Mouse (Mus musculus) thymus, adult 2 months (tissue): ENCODE results near the gene Ppp4r3a. TPM values are rescaled to one million over a fixed set of nuclear protein-coding genes. Genes with fewer than 3 reads are reported as not detected.
A peak's percentile ranks its signal among the peaks of the same experiment; 100 is the strongest.

ENCODE experiments used
- DNase-seq: peaks from one replicate; pipeline ENCODE4 v3.0.0; 2021
- H3K27ac ChIP-seq: fragments of 200-500 bp; 2 replicates; pipeline ENCODE4 v1.5.1; 2012; ENCODE audit warnings: low read length, control low read depth; ENCODE audit not compliant: control insufficient read depth, insufficient read depth
- H3K27me3 ChIP-seq: fragments of 200-500 bp; 2 replicates; pipeline ENCODE4 v1.6.1; 2012; ENCODE audit warnings: mild to moderate bottlenecking, low read length, moderate library complexity, mixed read lengths; ENCODE audit not compliant: control insufficient read depth, insufficient read depth
- H3K36me3 ChIP-seq: fragments of 200-500 bp; 2 replicates; pipeline ENCODE4 v1.6.1; 2012; ENCODE audit warnings: mild to moderate bottlenecking, low read length, moderate library complexity; ENCODE audit not compliant: control insufficient read depth, insufficient read depth
- H3K4me1 ChIP-seq: fragments of 200-500 bp; replicated peaks from 2 replicates; pipeline ENCODE4 v1.6.1; 2012; ENCODE audit warnings: low read length; ENCODE audit not compliant: control insufficient read depth, insufficient read depth
- H3K4me3 ChIP-seq: fragments of 200-500 bp; 2 replicates; pipeline ENCODE4 v1.5.1; 2012; ENCODE audit warnings: mild to moderate bottlenecking, low read length, control low read depth, moderate library complexity; ENCODE audit not compliant: control insufficient read depth, insufficient read depth
- CTCF ChIP-seq: fragments of 200-500 bp; IDR thresholded peaks from 2 replicates; pipeline ENCODE4 v1.5.1; 2012; ENCODE audit warnings: mild to moderate bottlenecking, control low read depth, low read length, moderate library complexity, borderline replicate concordance; ENCODE audit not compliant: control insufficient read depth, poor library complexity, insufficient read depth; ENCODE audit errors: extremely low read depth
- POLR2A ChIP-seq: fragments of 200-500 bp; IDR thresholded peaks from 2 replicates; pipeline ENCODE4 v1.6.1; 2012; ENCODE audit warnings: mild to moderate bottlenecking, low read length, control low read depth, moderate library complexity; ENCODE audit not compliant: control insufficient read depth, poor library complexity, insufficient read depth; ENCODE audit errors: extremely low read depth
- WGBS: fragments of 180-500 bp; shearing (Covaris S2); methylation state at CpG from one replicate; pipeline ENCODE4 v1.1.7; 2018; 5-methylcytosine and 5-hydroxymethylcytosine counted together
- polyA plus RNA-seq: library from polyadenylated mRNA; depleted of rRNA; stranded (reverse); fragments of >200 nt; gene quantifications from 2 replicates; pipeline ENCODE4 v1.2.3, GENCODE M21; 2012

Gene Ppp4r3a
- polyA plus RNA-seq, 1 experiment: 25.6 TPM

DNA sequence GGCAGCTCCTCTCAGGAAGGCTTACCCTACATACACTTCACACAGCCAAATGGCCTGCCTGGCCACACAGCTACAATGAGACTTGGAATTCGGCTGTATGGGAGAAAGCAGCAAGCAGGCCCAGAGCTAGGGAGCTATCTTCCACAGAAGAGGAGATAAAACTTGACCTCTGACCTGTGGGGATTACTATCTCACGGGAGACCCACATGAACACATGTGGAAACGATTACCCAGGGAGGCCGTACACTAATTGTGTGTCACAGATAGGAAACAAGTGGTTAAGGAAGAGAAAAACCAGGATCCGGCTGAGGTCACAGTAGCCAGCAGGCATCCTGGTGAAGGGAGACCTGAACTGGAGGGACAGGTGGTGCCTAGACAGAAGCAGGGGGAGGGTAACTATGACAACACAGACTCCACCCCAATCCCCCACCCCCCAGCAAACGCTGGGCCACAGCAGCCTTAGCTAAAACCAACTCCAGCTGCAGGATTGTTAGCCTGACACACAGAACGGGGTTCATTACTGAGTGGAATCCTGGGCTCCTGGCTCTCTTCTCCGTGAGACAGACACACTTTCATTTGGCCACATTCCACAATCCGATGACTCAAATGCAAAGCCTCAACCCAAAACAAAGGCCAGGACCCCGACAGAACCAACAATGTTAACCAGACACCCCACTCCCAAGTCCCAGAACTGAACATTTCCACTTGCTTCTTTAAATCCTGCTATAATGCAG, 85.5 kb downstream of the Ppp4r3a start:
- Histone ChIP-seq H3K4me3 (no peak overlapping the region), H3K27ac (no peak overlapping the region), H3K4me1 (peaks cover 50% of the 10 kb centered on the region), H3K27me3 (no peaks in the 10 kb centered on the region), H3K36me3 (peaks cover 5% of the 10 kb centered on the region; the same call in 1 of the 2 replicates)
- 69% methylated on average over 10 of the region's 10 CpGs for WGBS
- TF ChIP-seq POLR2A: no peak
- no peak for TF ChIP-seq CTCF
- DNase-seq: no peak

DNA sequence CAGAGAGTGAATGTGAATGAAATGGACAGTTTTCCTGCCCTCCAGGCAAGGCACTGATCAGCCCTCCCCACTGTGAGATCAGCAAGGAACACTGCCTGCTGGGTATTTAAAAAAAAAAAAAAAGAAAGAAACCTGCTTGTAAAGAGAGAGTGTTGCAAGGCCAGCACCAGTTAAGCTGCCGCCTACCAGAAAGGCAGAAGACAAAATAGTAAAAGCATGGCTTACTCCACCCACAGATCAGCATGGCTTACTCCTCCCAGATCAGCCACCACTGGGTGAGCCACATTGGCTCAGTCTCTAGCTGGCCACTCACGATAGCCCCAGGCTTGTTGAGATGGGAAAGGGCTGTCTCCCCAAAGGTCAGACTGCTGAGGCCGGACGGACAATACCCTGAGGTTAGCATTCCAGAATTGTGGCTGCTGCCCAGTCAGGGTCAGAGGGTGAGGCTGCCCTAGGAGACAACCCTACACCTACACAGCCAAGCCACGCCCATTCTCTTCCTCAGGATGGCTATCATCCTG, 87.1 kb downstream of the Ppp4r3a start:
- peaks cover 5% of the 10 kb centered on the region; the same call in 1 of the 2 replicates for H3K36me3 ChIP-seq
- no peak for DNase-seq
- 92% methylated on average over 5 of the region's 5 CpGs for WGBS

DNA sequence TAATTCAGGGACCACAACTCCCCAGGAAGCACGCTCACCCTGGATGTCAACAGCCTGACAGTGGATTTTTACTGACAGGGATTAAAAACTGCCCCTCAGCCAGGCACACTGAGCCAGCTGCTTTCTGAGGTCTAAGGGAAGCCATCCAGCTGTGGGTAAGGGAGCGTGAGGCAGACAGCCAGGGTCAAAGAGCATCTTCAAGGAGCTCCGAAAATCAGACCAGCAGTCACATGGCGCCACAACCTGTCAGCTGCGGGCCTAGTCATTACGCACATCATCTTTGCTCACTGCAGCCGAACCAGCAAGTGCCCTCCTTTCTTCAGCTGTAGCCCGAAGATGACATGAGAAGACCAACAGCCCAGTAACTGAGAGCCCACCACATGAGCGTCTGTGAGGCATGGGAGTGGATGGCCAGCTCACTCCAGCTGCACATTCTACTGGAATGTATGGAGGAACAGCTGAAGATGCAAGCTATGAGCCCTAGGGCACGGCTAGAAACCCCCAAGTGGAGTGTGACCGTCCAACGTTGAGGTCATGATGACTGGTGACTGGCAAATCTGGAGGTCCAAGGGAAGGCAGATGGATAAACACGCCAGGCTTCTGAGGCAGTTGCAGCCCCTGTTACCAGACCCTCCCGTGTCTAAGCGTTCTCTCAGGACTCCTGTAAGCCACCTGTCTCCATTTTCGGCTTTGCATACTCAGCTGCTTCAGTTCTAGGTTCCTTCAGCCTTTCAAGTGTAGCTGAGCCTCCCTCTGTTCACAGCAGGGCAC, 87.7 kb downstream of the Ppp4r3a start:
- DNase-seq: no peak
- Histone ChIP-seq H3K4me3 (no peak overlapping the region), H3K36me3 (peaks cover 4% of the 10 kb centered on the region; the same call in 1 of the 2 replicates), H3K27ac (no peak overlapping the region), H3K4me1 (peaks cover 63% of the 10 kb centered on the region), H3K27me3 (no peaks in the 10 kb centered on the region)
- WGBS: 85% methylated on average over 16 of the region's 16 CpGs
- no peak for TF ChIP-seq POLR2A
- no peak for TF ChIP-seq CTCF

More for the DNA sequence above, 87.1 kb downstream of the Ppp4r3a start:
- no peak for TF ChIP-seq CTCF
- no peak for TF ChIP-seq POLR2A
- Histone ChIP-seq H3K27ac (no peak overlapping the region), H3K4me3 (no peak overlapping the region), H3K27me3 (no peaks in the 10 kb centered on the region), H3K4me1 (peaks cover 62% of the 10 kb centered on the region)

DNA sequence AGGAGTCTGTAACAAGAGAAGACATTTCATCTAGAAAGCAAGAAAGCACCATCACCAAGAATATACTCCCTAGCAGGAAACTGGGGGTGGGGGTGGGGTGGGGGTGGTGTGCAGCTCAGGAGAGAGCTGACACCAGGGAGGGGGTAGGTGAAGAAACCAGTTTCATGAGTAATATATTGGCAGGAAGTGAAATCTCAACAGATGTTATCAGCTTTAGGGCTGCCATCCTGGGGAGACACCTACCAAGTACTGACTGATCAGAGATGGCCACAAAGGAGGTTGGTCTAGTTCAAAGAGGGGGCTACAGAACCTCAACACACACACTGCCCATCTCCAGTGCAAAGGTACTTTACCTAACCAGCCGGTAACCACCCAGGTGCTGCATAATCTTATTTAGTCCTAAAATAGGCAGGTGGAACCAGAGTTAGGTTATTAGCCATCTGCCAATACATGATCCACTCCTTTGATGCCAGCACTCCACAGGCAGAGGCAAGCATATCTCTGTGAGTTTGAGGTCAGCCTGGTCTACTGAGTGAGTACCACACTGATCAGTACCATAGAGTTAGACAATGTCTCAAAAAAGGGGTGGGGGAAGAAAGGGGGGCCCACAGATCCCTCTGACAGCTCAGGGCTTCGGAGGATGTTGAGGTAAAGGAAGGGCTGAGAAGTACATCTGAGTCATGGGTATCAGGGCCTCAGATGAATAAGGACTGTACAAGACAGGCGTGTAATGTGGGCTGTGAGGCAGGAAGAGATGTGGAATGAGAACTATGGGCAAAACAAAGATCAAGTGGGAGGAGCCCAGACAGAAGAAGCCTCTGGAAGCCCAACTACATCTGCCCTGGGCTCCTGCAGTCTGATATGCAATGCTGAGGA, 89.1 kb downstream of the Ppp4r3a start:
- TF ChIP-seq CTCF (no peak), POLR2A (no peak)
- Histone ChIP-seq H3K4me3 (no peak overlapping the region), H3K4me1 (peaks cover 74% of the 10 kb centered on the region), H3K27me3 (no peaks in the 10 kb centered on the region), H3K36me3 (no peaks in the 10 kb centered on the region), H3K27ac (peak overlapping the region; percentile 41)
- no peak for DNase-seq
- WGBS: 22% methylated on average over 3 of the region's 3 CpGs

DNA sequence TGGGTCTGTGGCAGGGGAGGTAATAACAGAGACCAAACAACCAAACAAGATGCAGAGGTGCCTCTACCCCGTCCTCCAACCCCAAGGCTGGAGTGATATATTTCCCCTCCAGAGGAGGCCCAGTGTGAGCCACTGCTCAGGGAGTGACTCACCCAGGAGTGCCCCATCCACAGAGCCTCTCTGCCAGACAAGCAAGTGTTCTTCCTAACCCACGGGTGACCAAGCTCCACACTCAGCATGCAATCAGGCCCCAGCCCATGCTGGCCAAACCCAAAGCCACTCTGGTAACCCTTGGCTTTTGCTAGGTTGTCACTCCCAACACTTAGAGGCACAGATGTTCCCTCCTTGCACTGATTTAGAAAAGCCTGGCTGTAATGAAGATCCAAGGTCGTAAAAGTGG, 90.4 kb downstream of the Ppp4r3a start:
- peaks cover 77% of the 10 kb centered on the region for H3K4me1 ChIP-seq
- H3K27me3 ChIP-seq: no peaks in the 10 kb centered on the region
- 87% methylated on average over 3 of the region's 3 CpGs for WGBS
- DNase-seq: no peak
- H3K27ac ChIP-seq: no peak overlapping the region
- no peaks in the 10 kb centered on the region for H3K36me3 ChIP-seq
- no peak for TF ChIP-seq CTCF
- no peak for TF ChIP-seq POLR2A
- H3K4me3 ChIP-seq: no peak overlapping the region

DNA sequence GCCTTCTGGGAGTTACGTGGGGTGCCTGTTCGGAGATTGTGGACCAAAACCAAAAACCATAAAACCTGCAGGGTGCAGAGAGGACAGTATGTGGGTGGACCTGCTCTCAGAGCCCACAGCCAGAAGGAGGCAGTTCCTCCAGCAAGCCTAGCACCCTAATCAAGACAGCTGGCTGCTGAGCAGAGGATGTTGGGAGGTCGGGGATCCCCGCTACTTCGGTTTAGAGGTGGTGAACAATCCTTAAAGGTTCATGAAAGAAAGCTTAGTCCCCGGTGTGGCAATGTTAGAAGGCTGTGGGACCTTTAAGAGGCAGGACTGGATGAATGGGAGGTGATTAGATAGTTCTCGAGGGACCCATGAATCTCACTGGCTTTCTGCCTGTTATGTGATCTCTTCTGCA, 91.0 kb downstream of the Ppp4r3a start:
- Histone ChIP-seq H3K4me3 (no peak overlapping the region), H3K4me1 (peaks cover 74% of the 10 kb centered on the region), H3K27ac (no peak overlapping the region), H3K27me3 (no peaks in the 10 kb centered on the region), H3K36me3 (no peaks in the 10 kb centered on the region)
- 77% methylated on average over 7 of the region's 7 CpGs for WGBS
- TF ChIP-seq POLR2A: no peak
- TF ChIP-seq CTCF: no peak
- no peak for DNase-seq
